Mouse (Mus musculus) spleen, adult 2 months (tissue): ENCODE results near the gene Spata21.

Source experiments
- CTCF ChIP-seq: fragments of 200-500 bp; IDR thresholded peaks from 2 replicates; pipeline ENCODE4 v1.5.1; 2011; ENCODE audit warnings: mild to moderate bottlenecking, inconsistent platforms; ENCODE audit not compliant: insufficient read depth, insufficient read length, insufficient replicate concordance; ENCODE audit errors: extremely low read depth
- POLR2A ChIP-seq: fragments of 200-500 bp; IDR thresholded peaks from 2 replicates; pipeline ENCODE4 v1.6.1; 2011; ENCODE audit warnings: low read depth, low read length, inconsistent platforms

GRCm38 (mm10) chr4:141048810-141049475 is 39.2 kb upstream of the Spata21 start:
- TF ChIP-seq CTCF (no peak), POLR2A (no peak)
